Mouse (Mus musculus) MEL (cell line): ENCODE measurements around the gene Prss54.

Source experiments
- MAFK ChIP-seq: IDR thresholded peaks from 2 replicates; pipeline ENCODE4 v1.6.1; 2011; ENCODE audit warnings: low read depth, mild to moderate bottlenecking, low read length, improper control_type of control experiment, borderline replicate concordance
- TCF12 ChIP-seq: IDR thresholded peaks from 2 replicates; pipeline ENCODE4 v1.6.1; 2014; ENCODE audit warnings: low read depth, mild to moderate bottlenecking, inconsistent platforms, low read length, improper control_type of control experiment, moderate library complexity

DNA sequence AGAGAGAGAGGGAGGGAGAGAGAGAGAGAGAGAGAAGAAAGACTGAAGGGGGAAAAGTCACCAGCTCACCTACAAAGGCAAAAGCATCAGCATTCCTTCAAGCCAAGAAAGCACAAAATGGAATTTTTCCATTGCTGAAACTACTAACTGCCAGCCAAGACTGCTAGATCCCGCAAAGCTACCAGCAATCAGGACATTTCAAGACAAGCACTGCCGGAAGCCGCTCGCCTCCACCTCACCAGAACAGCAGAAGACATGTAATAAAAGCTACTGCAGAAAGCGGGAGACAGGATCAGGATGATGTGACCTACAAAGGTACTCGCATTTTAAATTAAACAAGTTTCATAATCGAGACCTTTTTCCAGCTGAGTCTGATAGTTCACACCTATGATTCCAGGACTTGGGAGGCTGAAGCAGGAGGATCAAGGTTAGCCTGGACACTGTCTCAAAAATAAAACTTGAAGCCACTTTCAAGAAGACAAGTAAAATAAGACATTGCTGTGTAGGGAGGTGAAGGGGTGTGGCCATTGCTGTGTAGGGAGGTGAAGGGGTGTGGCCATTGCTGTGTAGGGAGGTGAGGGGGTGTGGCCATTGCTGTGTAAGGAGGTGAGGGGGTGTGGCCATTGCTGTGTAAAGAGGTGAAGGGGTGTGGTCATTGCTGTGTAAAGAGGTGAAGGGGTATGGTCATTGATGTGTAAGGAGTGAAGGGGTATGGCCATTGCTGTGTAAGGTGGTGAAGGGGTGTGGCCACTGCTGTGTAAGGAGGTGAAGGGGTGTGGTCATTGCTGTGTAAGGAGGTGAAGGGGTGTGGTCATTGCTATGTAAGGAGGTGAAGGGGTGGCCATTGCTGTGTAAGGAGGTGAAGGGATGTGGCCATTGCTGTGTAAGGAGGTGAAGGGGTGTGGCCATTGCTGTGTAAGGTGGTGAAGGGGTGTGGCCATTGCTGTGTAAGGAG lies 17.6 kb upstream of the Prss54 start:
- TF ChIP-seq TCF12: no peak
- TF ChIP-seq MAFK: no peak
